Mouse (Mus musculus) ES-Bruce4 (cell line): Measurements from ENCODE around the gene Btbd6. TPM values are rescaled to one million over a fixed set of nuclear protein-coding genes. Genes with fewer than 3 reads are reported as not detected.

Experiments
- H3K27ac ChIP-seq: 2 replicates; pipeline ENCODE4 v1.5.1; 2012; ENCODE audit warnings: low read length, inconsistent platforms; ENCODE audit not compliant: insufficient read depth
- H3K27me3 ChIP-seq: 2 replicates; pipeline ENCODE4 v1.6.1; 2012; ENCODE audit warnings: mild to moderate bottlenecking, low read length, inconsistent platforms; ENCODE audit not compliant: control insufficient read depth, poor library complexity, insufficient read depth, severe bottlenecking
- H3K36me3 ChIP-seq: 2 replicates; pipeline ENCODE4 v1.6.1; 2012; ENCODE audit warnings: inconsistent platforms, mild to moderate bottlenecking, low read length, moderate library complexity; ENCODE audit not compliant: control insufficient read depth, poor library complexity, insufficient read depth, severe bottlenecking
- H3K4me1 ChIP-seq: one replicate; pipeline ENCODE4 v1.8.1; 2011; ENCODE audit warnings: low read length; ENCODE audit not compliant: control insufficient read depth, insufficient read depth
- H3K4me3 ChIP-seq: 2 replicates; pipeline ENCODE4 v1.5.1; 2011; ENCODE audit warnings: low read depth, mild to moderate bottlenecking, low read length
- H3K9ac ChIP-seq: 2 replicates; pipeline ENCODE4 v1.6.1; 2012; ENCODE audit warnings: low read depth, mild to moderate bottlenecking, inconsistent platforms; ENCODE audit not compliant: poor library complexity, severe bottlenecking
- H3K9me3 ChIP-seq: replicated peaks from 2 replicates; pipeline ENCODE4 v1.6.1; 2012; ENCODE audit warnings: mild to moderate bottlenecking, low read length, inconsistent platforms; ENCODE audit not compliant: control insufficient read depth, poor library complexity, insufficient read depth, severe bottlenecking
- CTCF ChIP-seq: IDR thresholded peaks from one replicate; pipeline ENCODE4 v1.8.1; 2011; ENCODE audit warnings: low read depth, low read length
- EP300 ChIP-seq: IDR thresholded peaks from 2 replicates; pipeline ENCODE4 v1.6.1; 2011; ENCODE audit warnings: low read depth, low read length; ENCODE audit not compliant: insufficient read depth
- POLR2A ChIP-seq: IDR thresholded peaks from one replicate; pipeline ENCODE4 v1.8.1; 2011; ENCODE audit warnings: low read length; ENCODE audit not compliant: insufficient read depth
- polyA plus RNA-seq: library from polyadenylated mRNA; stranded (reverse); fragments of >200 nt; gene quantifications from 2 replicates; pipeline ENCODE4 v1.2.4, GENCODE M21; 2011; ENCODE audit warnings: low read depth; ENCODE audit not compliant: missing spikeins, insufficient read depth, insufficient read length

Gene Btbd6
- polyA plus RNA-seq, 1 experiment: 11.0 TPM

DNA sequence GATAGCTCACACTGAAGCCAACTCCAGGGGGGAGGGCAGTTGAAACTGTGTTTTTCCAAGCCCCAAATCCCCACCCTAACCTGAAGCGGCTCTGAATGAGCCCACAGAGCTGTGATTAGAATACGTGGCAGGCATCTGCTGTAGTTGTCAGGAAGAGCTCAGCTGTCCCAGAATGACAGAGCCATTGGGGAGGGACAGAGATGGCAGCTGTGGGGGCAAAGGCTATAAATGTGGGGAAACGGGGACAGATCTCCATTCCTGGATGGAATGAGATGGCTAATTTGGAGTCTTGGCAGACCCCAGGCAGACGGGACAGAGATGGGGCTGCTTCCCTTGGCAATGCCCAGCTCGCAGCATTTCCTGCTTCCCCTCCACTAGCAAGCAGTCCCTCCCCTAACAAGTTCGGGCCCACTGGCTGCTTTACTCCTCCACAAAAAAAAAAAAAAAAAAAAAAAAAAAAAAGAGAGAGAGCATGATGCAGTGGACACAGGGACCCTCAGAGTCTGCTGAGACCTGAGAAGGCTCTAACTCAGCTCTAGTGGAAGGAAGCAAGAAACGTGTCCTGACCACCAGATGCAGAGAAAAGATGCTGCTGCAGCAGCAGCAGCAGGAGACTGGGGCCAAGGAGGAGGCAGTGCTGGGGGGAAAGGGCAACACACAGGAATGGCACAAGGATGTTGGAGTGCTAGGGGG is 25.0 kb upstream of the Btbd6 start:
- TF ChIP-seq POLR2A: no peak
- TF ChIP-seq CTCF: no peak
- no peak for TF ChIP-seq EP300
- H3K27ac ChIP-seq: no peak overlapping the region
- no peak overlapping the region for H3K4me3 ChIP-seq
- H3K9ac ChIP-seq: no peak overlapping the region
- H3K27me3 ChIP-seq: no peaks in the 10 kb centered on the region
- H3K9me3 ChIP-seq: no peaks in the 10 kb centered on the region
- peaks cover 2% of the 10 kb centered on the region for H3K4me1 ChIP-seq
- no peaks in the 10 kb centered on the region for H3K36me3 ChIP-seq

- no peaks in the 10 kb centered on the region for H3K36me3 ChIP-seq
- no peak overlapping the region for H3K9ac ChIP-seq
- H3K9me3 ChIP-seq: no peaks in the 10 kb centered on the region
- TF ChIP-seq CTCF (no peak), EP300 (no peak), POLR2A (no peak)
- no peaks in the 10 kb centered on the region for H3K27me3 ChIP-seq
- peaks cover 2% of the 10 kb centered on the region for H3K4me1 ChIP-seq
- H3K27ac ChIP-seq: no peak overlapping the region
- H3K4me3 ChIP-seq: no peak overlapping the region
These were observed 23.8 kb upstream of the Btbd6 start for GRCm38 (mm10) chr12:112952433-112952832.

DNA sequence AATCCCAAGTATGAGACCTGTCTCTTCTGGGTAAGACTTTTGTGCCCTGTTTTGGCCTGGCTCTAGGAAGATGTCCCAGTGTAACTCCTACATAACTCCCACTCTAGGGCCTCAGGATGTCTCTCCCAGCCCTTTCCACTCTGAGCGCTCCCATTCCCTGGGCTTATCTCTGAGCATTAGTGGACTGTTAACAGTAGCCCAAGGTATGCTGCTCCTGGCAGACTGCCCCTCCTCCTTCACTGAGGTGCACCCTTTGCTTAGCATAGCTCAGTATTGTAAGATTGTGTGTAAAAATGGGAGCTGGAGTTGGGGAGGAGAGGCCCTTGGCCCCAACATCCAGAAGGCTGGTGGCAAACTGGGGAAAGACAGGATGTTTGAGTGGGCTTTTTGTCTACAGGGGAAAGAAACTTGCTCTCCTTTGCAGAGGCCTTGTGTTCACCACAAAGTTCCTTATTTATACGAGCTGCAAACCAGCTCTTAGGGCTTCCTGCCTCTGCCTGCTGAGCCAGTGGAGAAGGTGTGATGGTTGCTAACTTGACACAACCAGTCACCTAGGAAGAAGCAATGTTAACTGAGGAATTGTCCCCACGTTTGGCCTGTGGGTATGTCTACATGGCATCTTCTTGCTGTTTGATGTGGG is 23.2 kb upstream of the Btbd6 start:
- H3K9me3 ChIP-seq: no peaks in the 10 kb centered on the region
- H3K9ac ChIP-seq: no peak overlapping the region
- no peak for TF ChIP-seq CTCF
- no peak for TF ChIP-seq POLR2A
- no peak for TF ChIP-seq EP300
- no peak overlapping the region for H3K4me3 ChIP-seq
- H3K27me3 ChIP-seq: no peaks in the 10 kb centered on the region
- no peaks in the 10 kb centered on the region for H3K36me3 ChIP-seq
- H3K4me1 ChIP-seq: no peaks in the 10 kb centered on the region
- H3K27ac ChIP-seq: no peak overlapping the region

DNA sequence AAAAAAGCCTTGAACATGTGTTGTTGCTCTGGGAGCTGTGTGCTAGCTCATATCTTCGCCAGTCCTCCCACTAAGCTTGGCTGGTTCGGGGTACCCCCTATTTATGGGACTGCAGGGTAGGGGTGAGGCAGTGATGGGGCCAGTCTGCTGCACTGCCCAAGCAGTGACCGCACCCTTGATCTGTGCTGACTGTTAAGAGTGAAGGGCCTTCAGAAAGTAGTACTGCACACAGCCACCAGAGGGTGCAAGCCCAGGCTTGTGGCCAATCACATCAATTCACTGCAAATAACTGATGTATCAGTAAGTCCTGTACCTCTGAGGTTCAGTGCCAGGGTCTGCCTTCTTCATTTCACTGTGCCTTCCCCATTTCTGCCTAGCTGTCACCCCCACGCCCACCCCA is 20.5 kb upstream of the Btbd6 start:
- H3K36me3 ChIP-seq: no peaks in the 10 kb centered on the region
- TF ChIP-seq EP300 (no peak), CTCF (peak; percentile 91)
- no peak overlapping the region for H3K4me3 ChIP-seq
- no peaks in the 10 kb centered on the region for H3K27me3 ChIP-seq
- no peaks in the 10 kb centered on the region for H3K9me3 ChIP-seq
- H3K27ac ChIP-seq: no peak overlapping the region
- H3K4me1 ChIP-seq: no peaks in the 10 kb centered on the region
- no peak overlapping the region for H3K9ac ChIP-seq

DNA sequence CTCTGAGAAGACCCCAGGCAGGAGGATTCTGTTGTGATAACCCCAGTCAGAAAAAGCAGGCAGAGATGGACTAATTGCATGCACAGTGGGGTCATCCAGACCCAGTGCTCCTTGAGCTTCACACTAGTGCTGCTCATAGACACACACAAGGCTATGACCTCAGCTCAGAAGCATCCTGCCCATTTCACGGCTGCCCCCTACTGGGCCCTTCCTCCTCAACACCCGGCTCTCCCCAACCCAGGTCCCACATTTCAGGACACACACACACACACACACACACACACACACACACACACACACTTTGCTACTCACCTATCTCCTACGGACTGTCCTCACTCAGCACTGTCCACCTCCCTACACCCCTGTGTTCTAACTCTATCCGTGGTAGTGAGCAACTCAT is 18.0 kb upstream of the Btbd6 start:
- H3K4me1 ChIP-seq: no peaks in the 10 kb centered on the region
- H3K27ac ChIP-seq: no peak overlapping the region
- no peaks in the 10 kb centered on the region; the same call in 1 of the 2 replicates for H3K36me3 ChIP-seq
- no peak overlapping the region for H3K4me3 ChIP-seq
- no peak for TF ChIP-seq POLR2A
- no peak for TF ChIP-seq EP300
- peak; percentile 64 for TF ChIP-seq CTCF
- no peak overlapping the region for H3K9ac ChIP-seq
- no peaks in the 10 kb centered on the region for H3K27me3 ChIP-seq
- H3K9me3 ChIP-seq: no peaks in the 10 kb centered on the region

DNA sequence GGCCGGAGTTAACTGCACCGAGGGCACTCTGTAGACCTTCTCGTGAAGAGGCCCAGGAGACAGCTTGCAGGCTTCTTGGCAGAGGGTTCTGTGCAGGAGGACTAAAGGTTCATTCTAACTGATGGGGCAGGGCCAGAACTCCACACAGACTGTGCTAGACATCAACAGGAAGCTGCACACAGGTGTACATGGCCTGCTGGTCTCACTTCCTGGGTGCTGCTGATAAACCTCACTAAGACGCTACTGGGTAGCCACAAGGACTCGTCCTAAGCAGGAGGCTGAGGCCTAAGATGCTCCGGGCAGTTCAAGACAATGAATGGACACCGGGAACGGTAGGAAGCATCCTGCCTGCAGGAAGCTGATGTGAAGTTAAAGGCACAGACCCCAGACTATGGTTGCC is 16.9 kb upstream of the Btbd6 start:
- no peaks in the 10 kb centered on the region for H3K4me1 ChIP-seq
- no peak overlapping the region for H3K27ac ChIP-seq
- no peak overlapping the region for H3K4me3 ChIP-seq
- peaks cover 4% of the 10 kb centered on the region; the same call in 1 of the 2 replicates for H3K36me3 ChIP-seq
- no peaks in the 10 kb centered on the region for H3K9me3 ChIP-seq
- no peak for TF ChIP-seq CTCF
- no peak for TF ChIP-seq EP300
- H3K27me3 ChIP-seq: no peaks in the 10 kb centered on the region
- no peak overlapping the region for H3K9ac ChIP-seq
